Mouse (Mus musculus) forebrain, postnatal 0 days (tissue): ENCODE data around the gene Styk1. TPM values are rescaled to one million over a fixed set of nuclear protein-coding genes. Genes with fewer than 3 reads are reported as not detected.
"Not testable (repeated sequence)": the region's sequence is repeated elsewhere in the genome, so short reads cannot be mapped to it uniquely, and the experiment has no call there.

Experiments
- ATAC-seq: fragments of 200-750 bp; cut with Nextera tagmentation; 2 replicates; pipeline ENCODE4 v1.8.0; 2017; ENCODE audit warnings: mild to moderate bottlenecking, moderate library complexity
- DNase-seq: peaks from one replicate; pipeline ENCODE4 v3.0.0-alpha.2; 2015
- H3K27ac ChIP-seq: fragments of 300-500 bp; sonication (generic); 2 replicates; pipeline ENCODE4 v1.5.1; 2014; ENCODE audit warnings: low read depth, mild to moderate bottlenecking, antibody characterized with exemption, low read length, moderate library complexity, mixed read lengths
- H3K27me3 ChIP-seq: fragments of 300-500 bp; sonication (generic); 2 replicates; pipeline ENCODE4 v1.6.1; 2014; ENCODE audit warnings: mild to moderate bottlenecking, low read length, mixed read lengths; ENCODE audit not compliant: insufficient read depth
- H3K36me3 ChIP-seq: fragments of 300-500 bp; sonication (generic); 2 replicates; pipeline ENCODE4 v1.6.1; 2014; ENCODE audit warnings: mild to moderate bottlenecking, moderate library complexity; ENCODE audit not compliant: insufficient read depth
- H3K4me1 ChIP-seq: fragments of 300-500 bp; sonication (generic); 2 replicates; pipeline ENCODE4 v1.6.1; 2014; ENCODE audit warnings: antibody characterized with exemption; ENCODE audit not compliant: insufficient read depth
- H3K4me2 ChIP-seq: fragments of 300-500 bp; sonication (generic); 2 replicates; pipeline ENCODE4 v1.6.1; 2014; ENCODE audit warnings: low read depth, mild to moderate bottlenecking, moderate library complexity
- H3K4me3 ChIP-seq: fragments of 300-500 bp; sonication (generic); 2 replicates; pipeline ENCODE4 v1.5.1; 2014; ENCODE audit warnings: low read depth, low read length, mixed read lengths
- H3K9ac ChIP-seq: fragments of 300-500 bp; sonication (generic); 2 replicates; pipeline ENCODE4 v1.6.1; 2014; ENCODE audit warnings: mild to moderate bottlenecking
- H3K9me3 ChIP-seq: fragments of 300-500 bp; sonication (generic); 2 replicates; pipeline ENCODE4 v1.6.1; 2016; ENCODE audit warnings: low read length
- CTCF ChIP-seq: sonication (generic); IDR thresholded peaks from 2 replicates; pipeline ENCODE4 v1.5.1; 2016; ENCODE audit warnings: antibody characterized with exemption, control low read depth, low read depth
- WGBS: fragments of 180-500 bp; shearing (Covaris S2); extraction: QIAGEN DNeasy Blood & Tissue Kit; methylation state at CpG from one replicate; pipeline ENCODE4 v1.1.7; 2014; 5-methylcytosine and 5-hydroxymethylcytosine counted together
- polyA plus RNA-seq: library from polyadenylated mRNA; unstranded; fragments of >200 nt; fragmentation: Nextera tagmentation; extraction: Ambion mirVana; gene quantifications from 2 replicates; pipeline ENCODE4 v1.2.1, GENCODE M21; 2015
- total RNA-seq: library from RNA; depleted of rRNA; stranded (reverse); fragments of >200 nt; gene quantifications from 2 replicates; pipeline ENCODE4 v1.2.3, GENCODE M21; 2014

Styk1 gene
- total and polyA plus RNA-seq, 2 experiments from 2014 or later = 6.3 to 7.1 TPM

DNA sequence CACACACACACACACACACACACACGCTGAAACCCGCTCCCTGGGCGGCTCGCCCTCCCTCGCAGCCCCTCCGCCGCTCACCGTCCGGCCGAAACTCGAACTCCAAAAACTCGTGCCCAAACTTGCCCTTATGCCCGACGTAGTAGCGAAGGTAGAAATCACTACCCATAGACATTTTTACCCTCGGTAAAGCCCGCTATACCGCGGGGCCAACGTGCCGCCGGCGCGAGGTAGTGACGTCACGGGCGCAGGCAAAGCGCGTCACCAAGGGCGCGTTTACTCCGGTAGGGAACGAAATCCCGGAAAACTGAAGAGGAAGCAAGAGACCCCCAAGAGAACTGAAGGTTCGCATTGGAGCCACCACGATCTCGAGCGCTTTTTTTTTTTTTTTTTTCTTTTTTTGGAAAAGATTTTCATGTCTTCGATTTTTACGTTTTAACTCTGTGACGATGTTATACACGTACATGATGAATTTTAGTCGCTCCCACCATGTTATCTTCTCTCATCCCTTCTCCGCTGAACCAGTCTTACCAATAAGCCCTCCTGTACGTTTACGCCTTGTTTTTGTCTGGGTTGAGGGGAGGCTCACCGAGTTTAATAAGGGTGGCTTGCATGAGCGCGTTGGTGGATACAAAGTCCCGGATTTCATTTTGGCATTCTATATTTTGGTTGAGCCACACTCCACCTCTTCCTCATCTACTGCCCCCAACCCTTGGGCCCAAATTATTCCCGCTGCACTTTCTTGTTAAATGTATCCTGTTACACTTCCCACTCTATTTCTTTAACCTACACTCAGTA lies 60.2 kb downstream of the Styk1 start, which contains the start of gene Magohb:
Gene Magohb (minus strand): TSS at position 254 of the 798 bp plus-strand sequence.
- Histone ChIP-seq H3K9me3 (no peaks in the 10 kb centered on the region), H3K4me2 (peak within 1 kb of the TSS; percentile 55), H3K27ac (peak within 1 kb of the TSS; percentile 85), H3K9ac (peak within 1 kb of the TSS; percentile 60), H3K4me3 (peak within 1 kb of the TSS; percentile 49), H3K4me1 (peaks cover 10% of the 10 kb centered on the region; the same call in 1 of the 2 replicates), H3K36me3 (peaks cover 2% of the 10 kb centered on the region; the same call in 1 of the 2 replicates), H3K27me3 (no peaks in the 10 kb centered on the region; the same call in 1 of the 2 replicates)
- WGBS = 1% methylated on average over 51 of the region's 51 CpGs
- ATAC-seq (peak; percentile 90), DNase-seq (peak; percentile 93)
- no peak for TF ChIP-seq CTCF

DNA sequence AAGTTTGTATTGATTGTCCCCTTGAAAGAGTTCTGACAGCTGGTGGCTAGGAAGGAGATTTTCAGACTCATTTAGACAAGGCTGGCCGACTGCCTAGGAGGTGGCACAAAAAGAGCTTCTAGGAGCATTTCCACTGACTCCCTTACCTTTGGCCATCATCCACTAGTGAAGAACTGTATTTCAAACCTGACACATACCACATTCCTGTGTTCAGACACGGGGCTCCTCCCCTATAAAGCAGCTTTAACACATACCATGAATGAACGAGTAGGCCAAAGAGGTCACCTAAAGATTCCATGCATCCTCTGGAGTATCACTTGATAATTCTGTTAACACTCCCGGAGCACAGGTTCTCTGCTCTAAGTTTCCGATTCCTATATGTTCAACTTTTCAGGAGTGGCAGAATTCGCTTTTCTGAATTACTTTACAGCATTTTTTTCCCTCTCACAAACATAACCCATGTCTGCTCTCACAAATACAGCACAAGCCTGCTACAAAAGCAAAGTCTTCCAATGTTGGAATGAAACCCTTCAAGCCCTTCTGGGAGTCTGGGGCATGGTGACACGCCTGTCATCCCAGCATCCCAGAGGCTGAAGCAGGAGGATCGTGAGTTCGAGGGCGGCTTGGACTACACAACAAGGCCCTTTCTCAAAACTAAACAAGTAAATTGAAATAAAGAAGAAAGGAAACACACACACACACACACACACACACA lies 61.0 kb downstream of the Styk1 start:
- H3K27ac ChIP-seq = peak overlapping the region; percentile 85; the same call in 1 of the 2 replicates
- peak overlapping the region; percentile 55 for H3K4me2 ChIP-seq
- peak overlapping the region; percentile 60 for H3K9ac ChIP-seq
- 20% methylated on average over 10 of the region's 10 CpGs for WGBS
- TF ChIP-seq CTCF = no peak
- H3K27me3 ChIP-seq = no peaks in the 10 kb centered on the region; the same call in 1 of the 2 replicates
- ATAC-seq (peak; percentile 44), DNase-seq (no peak)
- H3K4me3 ChIP-seq = peak overlapping the region; percentile 49
- H3K9me3 ChIP-seq = no peaks in the 10 kb centered on the region
- peaks cover 8% of the 10 kb centered on the region; the same call in 1 of the 2 replicates for H3K36me3 ChIP-seq
- peaks cover 10% of the 10 kb centered on the region; the same call in 1 of the 2 replicates for H3K4me1 ChIP-seq

DNA sequence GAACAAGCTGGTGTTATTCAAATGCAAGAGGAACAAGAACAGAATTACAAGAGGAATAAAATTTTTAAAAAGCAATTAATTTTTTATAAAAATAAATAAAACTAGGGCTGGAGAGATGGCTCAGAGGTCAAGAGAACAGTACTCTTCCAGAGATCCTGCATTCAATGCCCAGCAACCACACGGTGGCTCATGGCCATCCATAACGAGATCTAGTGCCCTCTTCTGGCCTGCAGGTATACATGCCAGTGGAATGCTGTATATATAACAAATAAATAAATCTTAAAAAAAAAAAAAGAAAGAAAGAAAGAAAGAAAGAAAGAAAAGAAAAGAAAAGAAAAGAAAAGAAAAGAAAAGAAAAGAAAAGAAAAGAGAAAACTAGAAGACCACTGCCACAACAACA lies 63.0 kb downstream of the Styk1 start:
- Histone ChIP-seq H3K27ac (no peak overlapping the region), H3K4me2 (no peak overlapping the region), H3K36me3 (peaks cover 12% of the 10 kb centered on the region; the same call in 1 of the 2 replicates), H3K9ac (no peak overlapping the region), H3K9me3 (no peaks in the 10 kb centered on the region), H3K4me1 (peaks cover 10% of the 10 kb centered on the region; the same call in 1 of the 2 replicates), H3K27me3 (no peaks in the 10 kb centered on the region), H3K4me3 (no peak overlapping the region)
- peak; percentile 34 for DNase-seq
- 13% methylated on average over 2 of the region's 2 CpGs for WGBS
- ATAC-seq = no peak
- TF ChIP-seq CTCF = peak; percentile 70

DNA sequence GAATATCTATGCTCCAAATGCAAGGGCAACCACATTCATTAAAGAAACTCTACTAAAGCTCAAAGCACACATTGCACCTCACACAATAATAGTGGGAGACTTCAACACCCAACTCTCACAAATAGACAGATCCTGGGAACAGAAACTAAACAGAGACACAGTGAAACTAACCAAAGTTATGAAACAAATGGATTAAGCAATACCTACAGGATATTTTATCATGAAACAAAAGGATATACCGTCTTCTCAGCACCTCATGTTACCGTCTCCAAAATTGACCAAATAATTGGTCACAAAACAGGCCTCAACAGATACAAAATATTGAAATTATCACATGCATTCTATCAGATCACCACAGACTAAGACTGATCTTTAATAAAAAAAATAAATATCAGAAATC lies 75.2 kb downstream of the Styk1 start:
- not testable (repeated sequence) for DNase-seq, H3K9me3 ChIP-seq, H3K9ac ChIP-seq, H3K4me1 ChIP-seq, H3K4me2 ChIP-seq, H3K27me3 ChIP-seq, H3K27ac ChIP-seq, H3K4me3 ChIP-seq, ATAC-seq
- peaks cover 17% of the 10 kb centered on the region for H3K36me3 ChIP-seq
- WGBS = 97% methylated on average over 2 of the region's 2 CpGs

DNA sequence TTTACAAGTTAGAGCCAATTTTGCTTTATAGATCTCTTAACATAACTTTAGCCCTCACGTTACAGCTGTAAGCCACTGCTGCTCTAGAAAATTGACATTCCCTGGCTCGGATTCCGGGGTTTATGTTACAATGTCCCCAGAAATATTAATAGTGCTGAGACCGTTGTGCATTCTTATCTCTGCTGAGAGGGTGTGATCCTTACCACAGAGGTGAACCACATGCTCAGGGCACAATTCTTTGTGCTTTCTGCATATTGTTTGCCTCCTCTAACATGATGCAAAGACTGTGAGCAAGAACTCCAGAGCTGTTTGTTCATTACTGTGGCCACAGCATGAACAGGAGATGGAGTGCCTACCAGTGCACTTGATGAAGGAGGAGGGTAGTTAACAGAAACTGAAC lies 76.7 kb downstream of the Styk1 start:
- no peak overlapping the region for H3K4me2 ChIP-seq
- TF ChIP-seq CTCF = no peak
- no peak for ATAC-seq
- H3K27ac ChIP-seq = no peak overlapping the region
- DNase-seq = no peak
- H3K9me3 ChIP-seq = no peaks in the 10 kb centered on the region
- no peak overlapping the region for H3K4me3 ChIP-seq
- no peaks in the 10 kb centered on the region for H3K4me1 ChIP-seq
- peaks cover 14% of the 10 kb centered on the region for H3K36me3 ChIP-seq
- WGBS = 90% methylated on average over 4 of the region's 4 CpGs
- H3K9ac ChIP-seq = no peak overlapping the region
- no peaks in the 10 kb centered on the region for H3K27me3 ChIP-seq

DNA sequence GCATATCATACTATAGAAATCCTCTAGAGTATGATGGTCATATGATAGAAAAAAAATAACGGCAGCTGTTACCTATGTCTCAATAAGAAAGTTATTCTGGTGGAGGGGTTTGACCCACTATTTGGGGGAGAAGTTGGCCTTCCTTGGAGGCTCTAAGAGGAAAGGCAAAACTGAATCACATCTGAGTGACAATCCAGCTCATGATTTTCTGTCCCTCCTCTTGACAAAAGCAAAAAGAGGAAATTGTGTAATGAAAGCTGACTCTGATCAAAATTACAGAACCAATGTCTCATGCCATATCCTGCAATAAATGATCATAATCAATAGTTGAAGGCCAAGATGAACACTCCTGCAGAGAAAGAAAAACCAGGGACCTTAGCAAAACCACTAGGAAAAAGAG lies 81.1 kb downstream of the Styk1 start:
- Histone ChIP-seq H3K4me2 (no peak overlapping the region), H3K36me3 (peaks cover 8% of the 10 kb centered on the region), H3K27me3 (no peaks in the 10 kb centered on the region), H3K4me3 (no peak overlapping the region), H3K9ac (no peak overlapping the region), H3K27ac (no peak overlapping the region), H3K4me1 (no peaks in the 10 kb centered on the region), H3K9me3 (no peaks in the 10 kb centered on the region)
- DNase-seq (no peak), ATAC-seq (no peak)
- no peak for TF ChIP-seq CTCF
- 92% methylated on average over 1 of the region's 1 CpGs for WGBS

DNA sequence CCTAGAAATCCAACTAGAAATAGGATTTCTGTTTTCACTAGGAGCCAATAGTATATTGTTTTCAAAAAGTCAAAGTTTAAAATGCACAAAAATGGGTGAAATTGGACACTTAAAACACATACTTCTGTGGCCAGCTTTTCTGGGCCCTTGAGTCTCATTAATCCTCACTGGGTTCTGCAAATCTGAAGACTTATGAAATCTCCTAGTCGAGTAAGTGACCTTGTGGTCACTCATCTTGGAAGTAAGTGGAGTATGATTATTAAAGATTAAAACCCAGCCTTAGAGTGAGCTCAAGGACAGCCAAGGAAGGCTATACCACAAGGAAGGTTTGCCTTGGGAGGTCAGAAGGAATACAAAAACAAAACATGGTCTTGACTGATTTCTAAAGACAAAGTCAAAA lies 83.1 kb downstream of the Styk1 start:
- Histone ChIP-seq H3K9ac (no peak overlapping the region), H3K9me3 (no peaks in the 10 kb centered on the region), H3K4me3 (no peak overlapping the region), H3K27me3 (no peaks in the 10 kb centered on the region), H3K4me1 (no peaks in the 10 kb centered on the region), H3K27ac (no peak overlapping the region), H3K4me2 (no peak overlapping the region), H3K36me3 (no peaks in the 10 kb centered on the region; the same call in 1 of the 2 replicates)
- no peak for TF ChIP-seq CTCF
- ATAC-seq (no peak), DNase-seq (no peak)
- 73% methylated on average over 1 of the region's 1 CpGs for WGBS
